Mouse (Mus musculus) ovary, postnatal 10 days (tissue): ENCODE results near the gene Klf13.

Source experiments
- DNase-seq: peaks from one replicate; pipeline ENCODE4 v3.0.0; 2022; ENCODE audit warnings: low spot score

Gene Klf13

GRCm38 (mm10) chr7:63887034-63887551 lies 51.6 kb downstream of the Klf13 start:
- no peak for DNase-seq

DNA sequence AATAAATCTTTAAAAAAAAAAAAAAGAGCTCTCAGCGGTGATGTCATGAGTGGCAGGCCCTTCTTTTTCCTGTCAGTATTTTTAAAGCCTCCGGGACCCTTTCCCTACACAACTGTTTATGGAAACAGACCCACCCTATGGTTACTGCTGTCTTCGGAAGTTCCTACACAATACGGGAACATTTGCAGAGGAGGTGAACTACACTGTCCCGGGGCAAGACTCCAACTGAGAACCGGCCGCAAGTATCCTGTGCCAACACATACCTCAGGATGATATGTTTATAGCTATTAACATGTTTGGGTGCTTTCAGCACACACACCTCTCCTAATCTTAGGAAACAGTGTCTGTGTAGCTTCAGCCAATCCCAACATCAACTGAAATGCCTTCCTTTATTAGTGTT lies 53.7 kb downstream of the Klf13 start:
- no peak for DNase-seq

DNA sequence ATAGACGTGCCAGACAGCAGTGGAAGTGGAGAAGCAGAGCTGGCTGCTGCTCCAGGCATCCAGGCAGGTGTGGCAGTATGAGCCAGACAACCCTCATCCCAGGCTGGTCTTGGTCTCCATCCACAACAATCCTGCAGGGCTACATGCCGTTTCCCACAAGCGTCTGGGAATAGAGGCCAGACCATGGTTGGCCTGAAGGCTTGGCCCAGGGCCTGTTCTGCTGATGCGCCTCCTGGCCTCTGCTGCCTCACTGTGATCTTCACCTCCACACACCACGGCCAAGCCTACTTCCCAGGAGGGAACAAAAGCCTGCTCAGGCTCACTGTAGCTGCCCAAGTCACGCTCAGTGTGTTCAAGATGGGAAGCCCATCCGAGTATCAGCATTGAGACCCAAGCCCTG lies 56.0 kb downstream of the Klf13 start:
- DNase-seq, result no peak

DNA sequence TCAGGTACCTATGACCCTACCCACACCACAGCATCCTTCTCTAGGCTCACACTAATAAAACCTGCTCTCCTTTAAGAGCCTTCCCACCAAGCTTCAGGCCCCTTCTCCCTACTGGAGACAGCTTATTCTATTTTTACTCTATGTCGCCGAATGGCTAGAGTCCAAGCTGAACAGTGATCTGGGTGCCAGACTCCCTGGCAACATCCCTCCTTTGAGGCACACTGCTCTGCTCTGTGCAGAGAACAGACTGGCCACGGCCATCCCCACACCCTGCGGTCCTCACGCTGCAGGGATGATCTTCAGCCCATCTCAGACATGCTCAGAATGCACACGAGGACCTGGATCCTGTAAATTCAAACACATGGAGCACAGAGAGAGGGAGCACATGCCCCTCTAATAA lies 59.1 kb downstream of the Klf13 start:
- DNase-seq, result no peak

DNA sequence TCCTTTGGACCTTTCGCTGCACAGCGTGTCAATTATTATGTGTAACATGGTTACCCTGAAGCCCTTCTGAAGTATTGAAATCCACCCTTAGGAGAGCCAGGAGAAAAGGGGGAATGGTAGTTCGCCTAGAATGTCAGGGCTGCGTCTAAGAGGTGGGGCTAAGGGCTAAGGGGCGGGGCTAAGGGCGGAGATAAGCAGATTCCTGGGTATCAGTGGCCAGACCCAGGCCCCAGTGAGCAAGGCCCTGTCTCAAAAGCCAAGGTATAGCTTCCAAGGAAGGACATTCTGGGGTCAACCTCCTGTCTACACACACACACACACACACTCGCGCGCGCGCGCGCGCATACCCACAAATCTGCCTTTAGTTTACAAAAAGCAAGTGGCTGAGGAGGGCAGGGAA lies 61.1 kb downstream of the Klf13 start:
- DNase-seq, result no peak

- no peak for DNase-seq
Observed at GRCm38 (mm10) chr7:63876640-63877039, 62.1 kb downstream of the Klf13 start.

GRCm38 (mm10) chr7:63875686-63876085 lies 63.0 kb downstream of the Klf13 start:
- no peak for DNase-seq

DNA sequence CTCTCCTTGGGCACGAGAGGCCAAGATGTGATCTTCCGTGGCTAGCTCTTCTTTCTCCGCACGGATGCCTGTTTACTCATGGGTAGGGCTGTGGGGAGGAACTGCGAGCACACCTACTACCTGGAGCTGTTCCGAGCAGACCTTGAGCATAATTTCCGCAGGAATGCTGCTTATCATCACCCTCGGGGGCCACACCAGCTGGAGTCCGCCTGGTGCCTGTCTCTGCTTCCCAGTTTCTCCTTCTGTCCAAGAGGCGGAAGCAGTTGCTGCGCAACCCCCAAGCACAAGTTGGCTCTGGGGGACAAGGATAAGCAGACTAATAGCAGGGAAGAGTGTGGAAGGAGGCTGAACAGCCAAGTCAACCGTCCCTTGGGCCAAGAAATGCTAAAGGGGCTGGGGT lies 64.8 kb downstream of the Klf13 start:
- no peak for DNase-seq

GRCm38 (mm10) chr7:63871698-63872097 lies 67.0 kb downstream of the Klf13 start:
- DNase-seq, result no peak

- DNase-seq, result no peak
Observed at GRCm38 (mm10) chr7:63868356-63868918, 70.3 kb downstream of the Klf13 start.

GRCm38 (mm10) chr7:63865911-63866310 lies 72.8 kb downstream of the Klf13 start:
- DNase-seq, result no peak

GRCm38 (mm10) chr7:63863046-63863445 lies 75.7 kb downstream of the Klf13 start:
- DNase-seq, result no peak

- DNase-seq, result no peak
Observed at GRCm38 (mm10) chr7:63861123-63861522, 77.6 kb downstream of the Klf13 start.

DNA sequence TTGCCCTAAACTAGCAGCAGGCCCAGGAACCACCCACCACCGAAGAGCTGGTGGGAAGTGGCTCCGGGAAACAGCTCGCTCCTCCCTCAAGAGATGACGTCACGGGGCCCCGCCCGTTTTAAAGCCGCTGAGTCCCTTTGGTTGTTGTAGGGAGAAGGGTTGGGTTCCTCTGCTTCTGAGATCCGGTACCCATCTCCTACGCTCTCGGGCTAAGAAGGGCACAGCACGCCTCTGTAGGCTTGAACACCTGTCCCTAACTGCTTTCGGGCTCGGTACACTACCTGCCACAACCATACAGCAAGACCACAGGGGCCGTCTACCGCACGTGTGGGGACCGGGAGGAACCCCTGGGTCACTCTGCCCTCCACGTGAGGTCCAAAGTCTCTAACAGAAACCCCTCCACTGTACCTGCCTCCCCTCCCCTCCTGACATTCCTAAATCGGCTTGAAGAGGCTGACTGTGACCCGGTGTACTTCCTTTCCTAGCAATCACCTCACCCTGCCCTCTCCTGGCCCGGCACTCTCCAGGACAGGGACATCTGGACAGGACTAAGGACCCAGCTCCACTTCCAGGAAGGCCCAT lies 80.1 kb downstream of the Klf13 start:
- peak; percentile 52 for DNase-seq

DNA sequence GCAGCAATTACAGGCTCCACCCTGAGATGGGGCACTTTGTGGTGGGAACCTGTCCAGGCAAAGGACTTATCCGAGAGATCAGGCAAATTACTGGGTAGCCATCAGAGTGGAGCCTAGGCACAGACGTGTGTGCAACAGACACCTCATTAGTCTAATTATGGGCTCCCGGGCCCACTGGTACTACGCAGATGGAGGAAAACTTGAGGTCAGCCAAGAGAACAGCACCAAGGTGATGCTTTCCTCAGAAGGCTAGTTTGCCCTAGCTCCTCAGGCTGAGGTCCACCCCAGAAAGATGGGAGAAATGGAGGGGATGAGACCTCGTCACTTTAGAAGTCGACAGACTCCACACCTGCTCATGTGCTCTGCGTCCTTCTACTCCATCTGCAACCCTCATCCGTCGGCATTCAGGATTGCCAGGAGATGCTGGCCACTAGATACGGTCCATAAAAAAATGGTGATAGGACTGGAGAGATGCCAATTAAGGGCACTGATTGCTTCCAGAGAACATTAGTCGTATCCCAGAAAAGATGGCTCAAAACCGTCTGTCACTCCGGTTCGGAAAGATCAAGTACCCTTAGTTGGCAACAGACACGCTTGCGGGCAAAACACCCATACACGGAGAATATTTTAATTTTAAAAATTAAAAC lies 80.8 kb downstream of the Klf13 start:
- DNase-seq, result no peak

DNA sequence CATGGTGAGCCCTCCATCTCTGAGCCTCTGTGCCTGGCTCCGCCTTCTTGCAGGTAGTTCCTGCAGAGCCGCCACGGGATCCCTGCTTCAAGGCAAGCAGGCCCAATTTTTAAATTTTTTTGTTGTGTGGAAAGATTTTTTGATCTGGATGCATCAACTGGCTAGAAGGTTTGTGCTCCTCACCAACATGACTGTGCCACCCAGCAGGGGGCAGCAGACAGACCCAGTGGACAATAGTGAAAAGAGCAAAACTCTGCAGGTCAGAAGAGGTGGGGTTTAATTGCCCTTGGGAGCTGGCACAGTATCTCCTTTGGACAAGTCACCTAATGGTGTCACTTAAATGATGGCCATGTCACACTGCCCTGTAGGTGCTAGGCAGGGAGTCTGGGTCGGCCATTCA lies 83.4 kb downstream of the Klf13 start:
- DNase-seq, result peak; percentile 52

DNA sequence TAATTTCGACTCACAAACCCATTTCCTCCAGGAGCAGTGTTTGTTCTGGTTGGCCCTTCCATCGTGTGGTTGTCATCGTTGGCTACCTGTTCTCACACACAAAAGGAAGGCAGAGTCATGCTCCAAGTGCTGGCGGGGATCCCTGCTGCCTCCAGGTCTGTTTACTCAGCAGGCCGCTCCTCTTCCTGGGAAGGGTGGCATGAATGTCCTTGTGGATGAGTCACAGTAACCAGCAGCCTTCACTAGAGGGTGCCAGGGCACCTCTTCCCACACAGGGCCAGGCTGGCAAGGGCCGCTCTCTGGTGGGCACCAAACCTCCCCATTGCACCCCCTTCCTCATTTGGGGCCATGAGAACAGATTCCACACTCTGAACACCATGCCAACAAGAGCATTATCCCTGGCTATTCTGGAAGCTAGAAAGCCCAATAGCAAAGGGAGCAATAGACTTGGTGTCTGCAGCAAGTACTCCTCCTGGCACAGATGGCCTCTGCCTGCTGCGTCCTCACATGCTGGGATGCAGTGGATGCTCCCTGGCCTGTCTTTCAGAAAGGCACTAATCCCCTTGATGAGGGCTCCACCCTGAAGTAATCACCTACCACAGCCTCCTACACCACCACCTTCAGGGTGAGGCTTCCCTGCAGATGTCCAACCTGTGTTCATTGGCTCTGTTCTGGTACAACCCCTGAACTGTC lies 86.7 kb downstream of the Klf13 start:
- no peak for DNase-seq
